Mouse (Mus musculus) ES-E14 (cell line): ENCODE data around the gene Tubgcp5. TPM values are rescaled to one million over a fixed set of nuclear protein-coding genes. Genes with fewer than 3 reads are reported as not detected.

ENCODE experiments used
- DNase-seq: peaks from one replicate; pipeline ENCODE4 v3.0.0-alpha.2; 2013; ENCODE audit warnings: low read depth, low spot score
- H3K27ac ChIP-seq: 2 replicates; pipeline ENCODE4 v1.5.1; 2012; ENCODE audit warnings: low read depth, mild to moderate bottlenecking, low read length, moderate library complexity, mixed read lengths; ENCODE audit not compliant: poor library complexity, insufficient read depth, severe bottlenecking
- H3K36me3 ChIP-seq: 2 replicates; pipeline ENCODE4 v1.6.1; 2012; ENCODE audit warnings: mild to moderate bottlenecking, low read length, moderate library complexity, mixed read lengths; ENCODE audit not compliant: control insufficient read depth, poor library complexity, insufficient read depth, severe bottlenecking
- H3K4me1 ChIP-seq, 2 experiments: fragments of 150-350 bp in 1 of 2; sonication (generic) in 1 of 2; 2 replicates each; pipeline ENCODE4 v1.6.1; 2012; ENCODE audit warnings: low read length in 2 of 2, mild to moderate bottlenecking in 1 of 2, mixed read lengths in 1 of 2; ENCODE audit not compliant: control insufficient read depth in 2 of 2, insufficient read depth in 2 of 2, poor library complexity in 1 of 2
- H3K4me3 ChIP-seq, 2 experiments: fragments of 150-350 bp in 1 of 2; sonication (generic) in 1 of 2; 2 replicates each; pipeline ENCODE4 v1.5.1; 2012; ENCODE audit warnings: low read length in 2 of 2, low read depth in 1 of 2, mild to moderate bottlenecking in 1 of 2, mixed read lengths in 1 of 2; ENCODE audit not compliant: insufficient read depth in 1 of 2, poor library complexity in 1 of 2, severe bottlenecking in 1 of 2
- H3K9ac ChIP-seq: 2 replicates; pipeline ENCODE4 v1.6.1; 2012; ENCODE audit warnings: low read depth, mild to moderate bottlenecking, low read length, mixed read lengths; ENCODE audit not compliant: poor library complexity, insufficient read depth, severe bottlenecking
- H3K9me3 ChIP-seq: fragments of 150-350 bp; sonication (generic); 2 replicates; pipeline ENCODE4 v1.6.1; 2012; ENCODE audit warnings: low read depth, mild to moderate bottlenecking, low read length; ENCODE audit not compliant: control insufficient read depth, insufficient read depth
- CHD2 ChIP-seq: IDR thresholded peaks from 2 replicates; pipeline ENCODE4 v1.6.1; 2014; ENCODE audit warnings: mild to moderate bottlenecking, low read depth, low read length, inconsistent platforms
- HCFC1 ChIP-seq: IDR thresholded peaks from 2 replicates; pipeline ENCODE4 v1.6.1; 2012; ENCODE audit warnings: low read length, inconsistent platforms, borderline replicate concordance; ENCODE audit not compliant: insufficient read depth
- MAFK ChIP-seq: IDR thresholded peaks from 2 replicates; pipeline ENCODE4 v1.6.1; 2014; ENCODE audit warnings: mild to moderate bottlenecking, low read depth, low read length, inconsistent platforms; ENCODE audit not compliant: insufficient read depth
- ZC3H11A ChIP-seq: IDR thresholded peaks from 2 replicates; pipeline ENCODE4 v1.6.1; 2012; ENCODE audit warnings: low read depth, mild to moderate bottlenecking, inconsistent platforms, low read length, borderline replicate concordance
- ZNF384 ChIP-seq: IDR thresholded peaks from 2 replicates; pipeline ENCODE4 v1.6.1; 2012; ENCODE audit warnings: low read depth, low read length, inconsistent platforms
- in situ Hi-C, 2 experiments: fragments of 600-800 bp; cut with MboI; formaldehyde crosslinking; loops; one replicate each; pipeline ENCODE4 v1.15.1; 2025; ENCODE audit warnings: low sequenced_read_pairs in 2 of 2, inconsistent platforms in 1 of 2; ENCODE audit not compliant: unreplicated experiment in 2 of 2
- total RNA-seq: library from RNA; depleted of rRNA; stranded (reverse); fragments of 300-350 nt; gene quantifications from 2 replicates; pipeline ENCODE4 v1.2.3, GENCODE M21; 2012; rRNA removed

Gene Tubgcp5
- total RNA-seq, 1 experiment: 25.7 TPM

GRCm38 (mm10) chr7:55877721-55878120 is 83.8 kb downstream of the Tubgcp5 start:
- Histone ChIP-seq H3K4me3 (no peak overlapping the region), H3K4me1 (no peaks in the 10 kb centered on the region), H3K9ac (no peak overlapping the region), H3K27ac (no peak overlapping the region), H3K9me3 (no peaks in the 10 kb centered on the region), H3K36me3 (peaks cover 19% of the 10 kb centered on the region)
- in situ Hi-C loops: no loop called here
- DNase-seq: no peak
- TF ChIP-seq CHD2: no peak
- no peak for TF ChIP-seq MAFK
- TF ChIP-seq ZC3H11A: no peak
- no peak for TF ChIP-seq ZNF384
- TF ChIP-seq HCFC1: no peak

GRCm38 (mm10) chr7:55880882-55881281 is 86.9 kb downstream of the Tubgcp5 start:
- H3K36me3 ChIP-seq: peaks cover 11% of the 10 kb centered on the region
- no peak for DNase-seq
- no peaks in the 10 kb centered on the region for H3K4me1 ChIP-seq
- H3K9me3 ChIP-seq: no peaks in the 10 kb centered on the region
- no peak overlapping the region for H3K4me3 ChIP-seq
- TF ChIP-seq CHD2: no peak
- TF ChIP-seq ZC3H11A: no peak
- no peak for TF ChIP-seq HCFC1
- no peak for TF ChIP-seq ZNF384
- no peak for TF ChIP-seq MAFK
- no peak overlapping the region for H3K27ac ChIP-seq
- no peak overlapping the region for H3K9ac ChIP-seq
- in situ Hi-C loops: no loop called here

Other genes starting within 250 kb of the Tubgcp5 start
- not detected in 2 replicates for gene Siglech, start 26.0 kb upstream of the Tubgcp5 start, total RNA-seq
- gene Cyfip1, start 47.6 kb downstream of the Tubgcp5 start, total RNA-seq: 55.0 and 59.8 TPM in 2 replicates
- 69.2 and 69.7 TPM in 2 replicates for gene Nipa2, start 168.3 kb downstream of the Tubgcp5 start, total RNA-seq
- gene Nipa1, start 225.8 kb downstream of the Tubgcp5 start, total RNA-seq: 4.1 and 5.5 TPM in 2 replicates